8 mouse cellular contexts compared by ENCODE assay signal in the genomic region with DNA sequence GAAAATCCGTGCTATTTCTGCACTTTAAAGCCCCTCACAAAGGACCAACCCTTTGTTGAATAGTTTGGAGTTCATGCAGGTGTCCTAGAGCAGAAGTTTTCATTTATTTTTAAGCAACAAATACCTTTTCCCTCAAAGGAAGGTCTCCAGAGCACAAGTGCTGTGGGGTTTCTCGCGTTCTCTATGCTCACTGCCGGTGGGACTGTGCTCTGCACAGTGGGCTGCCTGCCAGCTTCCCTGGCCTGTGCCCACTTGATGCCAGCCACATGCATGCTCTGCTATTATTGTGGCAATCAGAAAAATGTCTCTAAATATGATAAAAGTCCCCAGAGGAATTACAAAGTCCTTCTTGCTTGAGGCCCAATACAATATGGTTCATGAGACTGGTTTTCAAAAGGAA.
A peak's percentile ranks its signal among the peaks of the same experiment; 100 is the strongest.
DNase-seq lines count a peak whose midpoint lies in the region; ATAC-seq lines count a peak whose summit lies in the region.

No protein-coding gene starts in this region.

- no peaks in the 10 kb centered on the region for H3K27me3 ChIP-seq in heart, embryonic 13.5 days (replicated peaks)
- H3K27me3 ChIP-seq in embryonic facial prominence, embryonic 13.5 days, result no peaks in the 10 kb centered on the region
- H3K27me3 ChIP-seq in midbrain, embryonic 13.5 days, result no peaks in the 10 kb centered on the region

- no peak overlapping the region for H3K9ac ChIP-seq in heart, embryonic 13.5 days
- no peak overlapping the region for H3K9ac ChIP-seq in embryonic facial prominence, embryonic 13.5 days
- H3K9ac ChIP-seq in midbrain, embryonic 13.5 days (replicated peaks), result no peak overlapping the region

- no peak overlapping the region for H3K4me3 ChIP-seq in heart, embryonic 13.5 days
- H3K4me3 ChIP-seq in embryonic facial prominence, embryonic 13.5 days, result no peak overlapping the region
- no peak overlapping the region for H3K4me3 ChIP-seq in midbrain, embryonic 13.5 days (replicated peaks)

- no peaks in the 10 kb centered on the region for H3K9me3 ChIP-seq in heart, embryonic 13.5 days
- no peaks in the 10 kb centered on the region for H3K9me3 ChIP-seq in embryonic facial prominence, embryonic 13.5 days
- H3K9me3 ChIP-seq in midbrain, embryonic 13.5 days, result no peaks in the 10 kb centered on the region

- H3K4me2 ChIP-seq in heart, embryonic 13.5 days, result no peak overlapping the region
- no peak overlapping the region for H3K4me2 ChIP-seq in embryonic facial prominence, embryonic 13.5 days
- no peak overlapping the region for H3K4me2 ChIP-seq in midbrain, embryonic 13.5 days (replicated peaks)

- WGBS in heart, embryonic 13.5 days, result 66% methylated on average over 4 of the region's 4 CpGs
- WGBS in embryonic facial prominence, embryonic 13.5 days, result 55% methylated on average over 4 of the region's 4 CpGs
- whole genome bisulfite sequencing in midbrain, embryonic 13.5 days, result 28% methylated on average over 4 of the region's 4 CpGs

- intact Hi-C loops in left cerebral cortex, postnatal 4 days (cut with DNase I), result no loop called here
- intact Hi-C loops in left cerebral cortex, postnatal 14 days (cut with DNase I), result no loop called here

- no peaks in the 10 kb centered on the region for H3K36me3 ChIP-seq in heart, embryonic 13.5 days
- no peaks in the 10 kb centered on the region for H3K36me3 ChIP-seq in embryonic facial prominence, embryonic 13.5 days
- H3K36me3 ChIP-seq in midbrain, embryonic 13.5 days, result no peaks in the 10 kb centered on the region

- peak overlapping the region; percentile 44 for H3K27ac ChIP-seq in heart, embryonic 13.5 days (replicated peaks)
- 0 out of 2 replicates have a peak overlapping the region, but pooled peaks have one; percentile 18 for H3K27ac ChIP-seq in embryonic facial prominence, embryonic 13.5 days
- peak overlapping the region; percentile 30; the same call in 1 of the 2 replicates for H3K27ac ChIP-seq in midbrain, embryonic 13.5 days

- peaks cover 57% of the 10 kb centered on the region for H3K4me1 ChIP-seq in heart, embryonic 13.5 days
- peaks cover 26% of the 10 kb centered on the region for H3K4me1 ChIP-seq in embryonic facial prominence, embryonic 13.5 days
- peaks cover 22% of the 10 kb centered on the region for H3K4me1 ChIP-seq in midbrain, embryonic 13.5 days (replicated peaks)

- no peak for ATAC-seq in heart, embryonic 13.5 days (ENCODE audit: extremely low read depth, insufficient number of reproducible peaks, low FRiP score, low TSS enrichment)
- ATAC-seq in embryonic facial prominence, embryonic 13.5 days (ENCODE audit: insufficient number of reproducible peaks, insufficient read depth, low FRiP score, low TSS enrichment, low read depth), result no peak
- peak; percentile 64 for ATAC-seq in midbrain, embryonic 13.5 days

- DNase-seq in heart, adult 9 months (ENCODE audit: low spot score in 2 of 2), result no peak
- DNase-seq in left cerebral cortex, postnatal 4 days, result peak; percentile 53
- DNase-seq in left cerebral cortex, postnatal 14 days (ENCODE audit: low spot score in 2 of 2), result no peak
- no peak for DNase-seq in frontal cortex, postnatal 36 days (ENCODE audit: low spot score in 2 of 2)
- no peak for DNase-seq in frontal cortex, postnatal 25 days (ENCODE audit: low spot score in 2 of 2)
